Mouse (Mus musculus) cortical plate, adult 2 months (tissue): Measurements from ENCODE around the gene Mettl4.

ENCODE experiments used
- CTCF ChIP-seq: fragments of 200-500 bp; IDR thresholded peaks from 2 replicates; pipeline ENCODE4 v1.5.1; 2011; ENCODE audit warnings: mild to moderate bottlenecking, control low read depth, low read length; ENCODE audit not compliant: insufficient read depth; ENCODE audit errors: extremely low read depth
- POLR2A ChIP-seq: fragments of 200-500 bp; IDR thresholded peaks from 2 replicates; pipeline ENCODE4 v1.6.1; 2011; ENCODE audit warnings: mild to moderate bottlenecking, low read length, control low read depth; ENCODE audit not compliant: insufficient read depth; ENCODE audit errors: extremely low read depth

DNA sequence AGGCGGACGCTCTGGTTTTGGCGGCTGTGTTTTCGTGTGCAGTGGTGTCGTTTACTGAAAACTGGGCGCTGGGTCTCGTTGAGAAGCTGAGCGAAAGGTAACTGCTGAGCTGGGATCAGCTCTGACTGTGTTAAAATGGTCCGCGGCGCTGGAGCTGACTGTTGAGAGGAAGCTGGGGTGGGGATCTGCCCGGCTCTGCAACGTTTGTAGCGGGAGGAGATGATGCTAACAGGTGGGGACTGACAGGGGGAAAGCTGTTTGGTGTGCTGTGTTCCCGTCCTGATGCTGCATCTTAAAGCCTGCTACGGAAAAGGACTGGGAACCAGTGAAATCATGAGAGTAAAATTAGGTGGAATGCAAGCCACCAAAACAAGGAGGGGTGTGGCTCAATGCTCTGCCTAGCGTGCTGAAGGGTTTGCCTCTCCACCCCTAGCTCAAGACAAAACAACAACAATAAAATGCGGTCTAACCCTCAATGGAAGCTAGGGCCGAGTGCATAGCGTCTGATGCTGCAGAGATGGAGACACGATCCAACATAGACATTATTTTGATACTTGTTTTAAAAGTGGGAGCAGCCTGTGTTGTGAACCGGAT lies 414 bp upstream of the Mettl4 start:
- no peak for TF ChIP-seq POLR2A
- no peak for TF ChIP-seq CTCF
